In genomic region chr11:96917415-96917814, GRCm38 (mm10) we compare ENCODE assay signal across 10 mouse cellular contexts. TPM values are rescaled to one million over a fixed set of nuclear protein-coding genes. Genes with fewer than 3 reads are reported as not detected.
A peak's percentile ranks its signal among the peaks of the same experiment; 100 is the strongest.
DNase-seq lines count a peak whose midpoint lies in the region; ATAC-seq lines count a peak whose summit lies in the region.
"Had no signal": no experiment of that assay in that cellular context is flagged by ENCODE, and none has a peak within 500 bp of the region (broad histone marks: within the 10 kb centered on the region; RNA-seq: fewer than 3 reads in every experiment).

No protein-coding gene starts in this region.

- no peak for ATAC-seq in midbrain, embryonic 16.5 days
- no peak for ATAC-seq in embryonic facial prominence, embryonic 13.5 days (ENCODE audit: insufficient number of reproducible peaks, insufficient read depth, low FRiP score, low TSS enrichment, low read depth)
- peak; percentile 78 for ATAC-seq in liver, embryonic 11.5 days (replicated peaks; ENCODE audit: low FRiP score)

- no peak overlapping the region for H3K4me2 ChIP-seq in midbrain, embryonic 16.5 days (ENCODE audit: low read length)
- H3K4me2 ChIP-seq in embryonic facial prominence, embryonic 13.5 days: peak overlapping the region; percentile 92; the same call in 1 of the 2 replicates
- H3K4me2 ChIP-seq in liver, embryonic 11.5 days: peak overlapping the region; percentile 63

- H3K36me3 ChIP-seq in midbrain, embryonic 10.5 days: peaks cover 16% of the 10 kb centered on the region
- H3K36me3 ChIP-seq in midbrain, embryonic 16.5 days (ENCODE audit: control insufficient read depth, insufficient read depth, low read length): no peaks in the 10 kb centered on the region
- 0 out of 2 replicates have a peak, but pooled peaks cover under 1% of the 10 kb centered on the region for H3K36me3 ChIP-seq in embryonic facial prominence, embryonic 13.5 days
- H3K36me3 ChIP-seq in liver, embryonic 11.5 days (ENCODE audit: control insufficient read depth, insufficient read depth, low read length): no peaks in the 10 kb centered on the region

- no peaks in the 10 kb centered on the region for H3K9me3 ChIP-seq in midbrain, embryonic 10.5 days (replicated peaks)
- H3K9me3 ChIP-seq in midbrain, embryonic 16.5 days (replicated peaks; ENCODE audit: control insufficient read depth, low read length, poor library complexity, severe bottlenecking): no peaks in the 10 kb centered on the region
- no peaks in the 10 kb centered on the region for H3K9me3 ChIP-seq in embryonic facial prominence, embryonic 13.5 days
- no peaks in the 10 kb centered on the region for H3K9me3 ChIP-seq in liver, embryonic 11.5 days (ENCODE audit: control insufficient read depth, low read length)

- H3K27ac ChIP-seq in midbrain, embryonic 10.5 days (replicated peaks): peak overlapping the region; percentile 38; the same call in 1 of the 2 replicates
- H3K27ac ChIP-seq in midbrain, embryonic 16.5 days (ENCODE audit: low read length): no peak overlapping the region
- no peak overlapping the region for H3K27ac ChIP-seq in embryonic facial prominence, embryonic 13.5 days
- peak overlapping the region; percentile 81 for H3K27ac ChIP-seq in liver, embryonic 11.5 days (ENCODE audit: low read depth, low read length)

- no peak overlapping the region for H3K9ac ChIP-seq in midbrain, embryonic 16.5 days (ENCODE audit: low read depth, low read length)
- no peak overlapping the region for H3K9ac ChIP-seq in embryonic facial prominence, embryonic 13.5 days
- H3K9ac ChIP-seq in liver, embryonic 11.5 days (ENCODE audit: low read depth, low read length): peak overlapping the region; percentile 37

- 83% methylated on average over 6 of the region's 6 CpGs for WGBS in midbrain, embryonic 10.5 days
- 93% methylated on average over 6 of the region's 6 CpGs for WGBS in midbrain, embryonic 16.5 days
- 86% methylated on average over 6 of the region's 6 CpGs for whole genome bisulfite sequencing in embryonic facial prominence, embryonic 13.5 days
- 52% methylated on average over 6 of the region's 6 CpGs for WGBS in liver, embryonic 11.5 days

- no peak overlapping the region for H3K4me3 ChIP-seq in midbrain, embryonic 10.5 days
- no peak overlapping the region for H3K4me3 ChIP-seq in midbrain, embryonic 16.5 days (ENCODE audit: low read depth, low read length)
- H3K4me3 ChIP-seq in embryonic facial prominence, embryonic 13.5 days: no peak overlapping the region
- no peak overlapping the region for H3K4me3 ChIP-seq in liver, embryonic 11.5 days (ENCODE audit: low read depth, low read length)

- no peak for DNase-seq in midbrain, embryonic 10.5 days (ENCODE audit: low spot score)
- DNase-seq in liver, embryonic 11.5 days (ENCODE audit: low spot score): no peak
- DNase-seq in spleen, postnatal 36 days (ENCODE audit: low spot score in 2 of 2): peak; percentile 48 to 68
- no peak for DNase-seq in embryo, embryonic 10 days (ENCODE audit: low spot score)
- DNase-seq in cerebellum, adult 9-11 months: no peak
- DNase-seq: cerebellum, postnatal 14 days; layer of hippocampus, adult 9-11 months; lung, postnatal 14 days had no signal

- peaks cover 9% of the 10 kb centered on the region for H3K27me3 ChIP-seq in midbrain, embryonic 10.5 days (ENCODE audit: low read depth, poor library complexity, severe bottlenecking)
- H3K27me3 ChIP-seq in midbrain, embryonic 16.5 days (ENCODE audit: control insufficient read depth, insufficient read depth, low read depth, low read length): no peaks in the 10 kb centered on the region
- H3K27me3 ChIP-seq in embryonic facial prominence, embryonic 13.5 days: no peaks in the 10 kb centered on the region; the same call in 1 of the 2 replicates
- H3K27me3 ChIP-seq in liver, embryonic 11.5 days (replicated peaks; ENCODE audit: control insufficient read depth, insufficient read depth, low read length): no peaks in the 10 kb centered on the region

- H3K4me1 ChIP-seq in midbrain, embryonic 10.5 days: peaks cover 23% of the 10 kb centered on the region
- peaks cover 11% of the 10 kb centered on the region for H3K4me1 ChIP-seq in midbrain, embryonic 16.5 days (ENCODE audit: control insufficient read depth, insufficient read depth, low read length)
- peaks cover 14% of the 10 kb centered on the region for H3K4me1 ChIP-seq in embryonic facial prominence, embryonic 13.5 days
- H3K4me1 ChIP-seq in liver, embryonic 11.5 days (replicated peaks; ENCODE audit: control insufficient read depth, insufficient read depth, low read length): peaks cover 20% of the 10 kb centered on the region

RNA-seq across cellular contexts. Expression of gene Cdk5rap3, which starts 1.1 kb away (rescaled TPM):
- polyA plus RNA-seq in midbrain, embryonic 10.5 days (2016; fragmentation: Nextera tagmentation; extraction: Ambion mirVana): 116 and 120 TPM in 2 replicates
- 80.6 and 85.7 TPM in 2 replicates for polyA plus RNA-seq in midbrain, embryonic 16.5 days (2015; fragmentation: Nextera tagmentation; extraction: Ambion mirVana)
- polyA plus RNA-seq in embryonic facial prominence, embryonic 13.5 days (2015; fragmentation: Nextera tagmentation; extraction: Ambion mirVana): 89.4 and 94.8 TPM in 2 replicates
- 69.6 and 71.3 TPM in 2 replicates for polyA plus RNA-seq in liver, embryonic 11.5 days (2014; fragmentation: Nextera tagmentation; extraction: Ambion mirVana)

RNA-seq across cellular contexts. Expression of gene Prr15l, which starts 10.5 kb away (rescaled TPM):
- 0.04 and 0.05 TPM in 2 replicates for polyA plus RNA-seq in midbrain, embryonic 10.5 days (2016; fragmentation: Nextera tagmentation; extraction: Ambion mirVana)
- 0.24 and 0.51 TPM in 2 replicates for polyA plus RNA-seq in midbrain, embryonic 16.5 days (2015; fragmentation: Nextera tagmentation; extraction: Ambion mirVana)
- 2.4 and 3.4 TPM in 2 replicates for polyA plus RNA-seq in embryonic facial prominence, embryonic 13.5 days (2015; fragmentation: Nextera tagmentation; extraction: Ambion mirVana)
- polyA plus RNA-seq in liver, embryonic 11.5 days (2014; fragmentation: Nextera tagmentation; extraction: Ambion mirVana): 1.8 and 2.2 TPM in 2 replicates

RNA-seq across cellular contexts. Expression of gene Pnpo, which starts 26.4 kb away (rescaled TPM):
- polyA plus RNA-seq in midbrain, embryonic 10.5 days (2016; fragmentation: Nextera tagmentation; extraction: Ambion mirVana): 28.2 and 32.1 TPM in 2 replicates
- 32.2 and 32.5 TPM in 2 replicates for polyA plus RNA-seq in midbrain, embryonic 16.5 days (2015; fragmentation: Nextera tagmentation; extraction: Ambion mirVana)
- 19.9 and 27.9 TPM in 2 replicates for polyA plus RNA-seq in embryonic facial prominence, embryonic 13.5 days (2015; fragmentation: Nextera tagmentation; extraction: Ambion mirVana)
- polyA plus RNA-seq in liver, embryonic 11.5 days (2014; fragmentation: Nextera tagmentation; extraction: Ambion mirVana): 206 and 226 TPM in 2 replicates

Comparison
In these comparisons a context has a peak if more than half of its experiments do, and no peak if none do; other contexts are left out.
1. H3K27ac ChIP-seq: peak in midbrain, embryonic 10.5 days (single experiment) and liver, embryonic 11.5 days (single experiment); none in midbrain, embryonic 16.5 days (single experiment) and embryonic facial prominence, embryonic 13.5 days (single experiment).
2. DNase-seq: peak in spleen, postnatal 36 days (2 of 2); none in midbrain, embryonic 10.5 days (single experiment), liver, embryonic 11.5 days (single experiment), embryo, embryonic 10 days (single experiment) and cerebellum, adult 9-11 months (single experiment).